Mouse (Mus musculus) liver, embryonic 11.5 days (tissue): ENCODE measurements around the gene Agbl4. TPM values are rescaled to one million over a fixed set of nuclear protein-coding genes. Genes with fewer than 3 reads are reported as not detected.

Source experiments
- ATAC-seq: fragments of 200-750 bp; cut with Nextera tagmentation; replicated peaks from 2 replicates; pipeline ENCODE4 v1.8.0; 2017; ENCODE audit warnings: moderate number of reproducible peaks, mild to moderate bottlenecking, moderate TSS enrichment, moderate library complexity; ENCODE audit not compliant: low FRiP score
- DNase-seq: peaks from one replicate; pipeline ENCODE4 v3.0.0-alpha.2; 2017; ENCODE audit warnings: low spot score
- H3K27ac ChIP-seq: fragments of 300-500 bp; sonication (generic); 2 replicates; pipeline ENCODE4 v1.5.1; 2014; ENCODE audit warnings: mild to moderate bottlenecking, low read depth, low read length, control low read depth
- H3K27me3 ChIP-seq: fragments of 300-500 bp; sonication (generic); replicated peaks from 2 replicates; pipeline ENCODE4 v1.6.1; 2014; ENCODE audit warnings: low read length, mixed read lengths; ENCODE audit not compliant: control insufficient read depth, insufficient read depth
- H3K36me3 ChIP-seq: fragments of 300-500 bp; sonication (generic); 2 replicates; pipeline ENCODE4 v1.6.1; 2014; ENCODE audit warnings: mild to moderate bottlenecking, low read length, moderate library complexity, mixed read lengths; ENCODE audit not compliant: control insufficient read depth, insufficient read depth
- H3K4me1 ChIP-seq: fragments of 300-500 bp; sonication (generic); replicated peaks from 2 replicates; pipeline ENCODE4 v1.6.1; 2014; ENCODE audit warnings: low read length, mixed read lengths; ENCODE audit not compliant: control insufficient read depth, insufficient read depth
- H3K4me2 ChIP-seq: fragments of 300-500 bp; sonication (generic); 2 replicates; pipeline ENCODE4 v1.6.1; 2014; ENCODE audit warnings: mild to moderate bottlenecking, control low read depth, moderate library complexity
- H3K4me3 ChIP-seq: fragments of 300-500 bp; sonication (generic); 2 replicates; pipeline ENCODE4 v1.5.1; 2014; ENCODE audit warnings: low read depth, low read length, control low read depth
- H3K9ac ChIP-seq: fragments of 300-500 bp; sonication (generic); 2 replicates; pipeline ENCODE4 v1.6.1; 2014; ENCODE audit warnings: low read depth, low read length, control low read depth
- H3K9me3 ChIP-seq: fragments of 300-500 bp; sonication (generic); 2 replicates; pipeline ENCODE4 v1.6.1; 2016; ENCODE audit warnings: low read length, inconsistent platforms, mixed read lengths; ENCODE audit not compliant: control insufficient read depth
- WGBS: fragments of 180-500 bp; shearing (Covaris S2); extraction: QIAGEN DNeasy Blood & Tissue Kit; methylation state at CpG from one replicate; pipeline ENCODE4 v1.1.7; 2014; 5-methylcytosine and 5-hydroxymethylcytosine counted together
- polyA plus RNA-seq: library from polyadenylated mRNA; unstranded; fragments of >200 nt; fragmentation: Nextera tagmentation; extraction: Ambion mirVana; gene quantifications from 2 replicates; pipeline ENCODE4 v1.2.1, GENCODE M21; 2014

The Agbl4 gene
- polyA plus RNA-seq, 1 experiment from 2014 or later = not detected

- no peak for ATAC-seq
- Histone ChIP-seq H3K27ac (no peak overlapping the region), H3K4me1 (no peaks in the 10 kb centered on the region), H3K36me3 (0 out of 2 replicates have a peak, but pooled peaks cover 2% of the 10 kb centered on the region), H3K27me3 (no peaks in the 10 kb centered on the region), H3K4me3 (no peak overlapping the region), H3K9ac (no peak overlapping the region), H3K4me2 (no peak overlapping the region), H3K9me3 (no peaks in the 10 kb centered on the region)
- no peak for DNase-seq
- 87% methylated on average over 5 of the region's 5 CpGs for WGBS
These were observed 1058.2 kb downstream of the Agbl4 start for GRCm38 (mm10) chr4:111455621-111456020.

GRCm38 (mm10) chr4:111457568-111457967 is 1060.1 kb downstream of the Agbl4 start:
- H3K27me3 ChIP-seq = no peaks in the 10 kb centered on the region
- no peak for DNase-seq
- H3K9ac ChIP-seq = no peak overlapping the region
- no peaks in the 10 kb centered on the region for H3K4me1 ChIP-seq
- no peak overlapping the region for H3K27ac ChIP-seq
- 0 out of 2 replicates have a peak, but pooled peaks cover 2% of the 10 kb centered on the region for H3K36me3 ChIP-seq
- H3K9me3 ChIP-seq = no peaks in the 10 kb centered on the region
- ATAC-seq = no peak
- H3K4me3 ChIP-seq = no peak overlapping the region
- 78% methylated on average over 5 of the region's 5 CpGs for WGBS
- no peak overlapping the region for H3K4me2 ChIP-seq

- no peak overlapping the region for H3K4me2 ChIP-seq
- no peak for ATAC-seq
- WGBS = 78% methylated on average over 2 of the region's 2 CpGs
- H3K4me3 ChIP-seq = no peak overlapping the region
- no peak overlapping the region for H3K27ac ChIP-seq
- no peaks in the 10 kb centered on the region for H3K27me3 ChIP-seq
- no peaks in the 10 kb centered on the region for H3K36me3 ChIP-seq
- H3K9me3 ChIP-seq = no peaks in the 10 kb centered on the region
- no peak for DNase-seq
- H3K4me1 ChIP-seq = no peaks in the 10 kb centered on the region
- H3K9ac ChIP-seq = no peak overlapping the region
These were observed 1069.9 kb downstream of the Agbl4 start for GRCm38 (mm10) chr4:111467293-111467773.

- 75% methylated on average over 4 of the region's 4 CpGs for WGBS
- H3K9me3 ChIP-seq = no peaks in the 10 kb centered on the region
- ATAC-seq (no peak), DNase-seq (no peak)
- no peaks in the 10 kb centered on the region for H3K36me3 ChIP-seq
- H3K27ac ChIP-seq = no peak overlapping the region
- H3K27me3 ChIP-seq = no peaks in the 10 kb centered on the region
- no peak overlapping the region for H3K4me2 ChIP-seq
- no peaks in the 10 kb centered on the region for H3K4me1 ChIP-seq
- H3K9ac ChIP-seq = no peak overlapping the region
- no peak overlapping the region for H3K4me3 ChIP-seq
These were observed 1070.3 kb downstream of the Agbl4 start for GRCm38 (mm10) chr4:111467796-111468195.

- Histone ChIP-seq H3K4me3 (no peak overlapping the region), H3K27me3 (no peaks in the 10 kb centered on the region), H3K36me3 (no peaks in the 10 kb centered on the region), H3K9ac (no peak overlapping the region), H3K4me2 (no peak overlapping the region), H3K4me1 (no peaks in the 10 kb centered on the region), H3K9me3 (no peaks in the 10 kb centered on the region), H3K27ac (no peak overlapping the region)
- no peak for ATAC-seq
- 58% methylated on average over 2 of the region's 2 CpGs for WGBS
- no peak for DNase-seq
These were observed 1072.4 kb downstream of the Agbl4 start for GRCm38 (mm10) chr4:111469847-111470246.

GRCm38 (mm10) chr4:111471726-111472125 is 1074.3 kb downstream of the Agbl4 start:
- no peak for DNase-seq
- no peaks in the 10 kb centered on the region for H3K36me3 ChIP-seq
- H3K4me2 ChIP-seq = no peak overlapping the region
- 68% methylated on average over 3 of the region's 3 CpGs for WGBS
- no peak overlapping the region for H3K9ac ChIP-seq
- H3K9me3 ChIP-seq = no peaks in the 10 kb centered on the region
- H3K4me1 ChIP-seq = no peaks in the 10 kb centered on the region
- H3K27ac ChIP-seq = no peak overlapping the region
- no peak for ATAC-seq
- H3K27me3 ChIP-seq = no peaks in the 10 kb centered on the region
- no peak overlapping the region for H3K4me3 ChIP-seq

GRCm38 (mm10) chr4:111472511-111472910 is 1075.0 kb downstream of the Agbl4 start:
- DNase-seq (no peak), ATAC-seq (no peak)
- Histone ChIP-seq H3K4me1 (no peaks in the 10 kb centered on the region), H3K36me3 (no peaks in the 10 kb centered on the region), H3K9me3 (no peaks in the 10 kb centered on the region), H3K27me3 (no peaks in the 10 kb centered on the region), H3K4me3 (no peak overlapping the region), H3K27ac (no peak overlapping the region), H3K4me2 (no peak overlapping the region), H3K9ac (no peak overlapping the region)
- WGBS = 77% methylated on average over 3 of the region's 3 CpGs

GRCm38 (mm10) chr4:111473014-111473413 is 1075.6 kb downstream of the Agbl4 start:
- DNase-seq (no peak), ATAC-seq (no peak)
- Histone ChIP-seq H3K36me3 (no peaks in the 10 kb centered on the region), H3K9ac (no peak overlapping the region), H3K9me3 (no peaks in the 10 kb centered on the region), H3K27ac (no peak overlapping the region), H3K4me1 (no peaks in the 10 kb centered on the region), H3K4me3 (no peak overlapping the region), H3K4me2 (no peak overlapping the region), H3K27me3 (no peaks in the 10 kb centered on the region)
- WGBS = 84% methylated on average over 1 of the region's 1 CpGs

- H3K36me3 ChIP-seq = no peaks in the 10 kb centered on the region
- 71% methylated on average over 10 of the region's 10 CpGs for WGBS
- no peak overlapping the region for H3K4me2 ChIP-seq
- ATAC-seq (no peak), DNase-seq (no peak)
- no peak overlapping the region for H3K4me3 ChIP-seq
- H3K27me3 ChIP-seq = no peaks in the 10 kb centered on the region
- no peak overlapping the region for H3K9ac ChIP-seq
- H3K4me1 ChIP-seq = no peaks in the 10 kb centered on the region
- H3K9me3 ChIP-seq = no peaks in the 10 kb centered on the region
- H3K27ac ChIP-seq = no peak overlapping the region
These were observed 1078.0 kb downstream of the Agbl4 start for GRCm38 (mm10) chr4:111475374-111475971.
